Mouse (Mus musculus) erythroblast, embryonic 14.5 days (primary cell): ENCODE measurements around the gene Irx5.

ENCODE experiments used
- GATA1 ChIP-seq: IDR thresholded peaks from 2 replicates; pipeline ENCODE4 v1.6.1; 2012; ENCODE audit warnings: low read length, inconsistent platforms, mixed read lengths
- TAL1 ChIP-seq: IDR thresholded peaks from 3 replicates; pipeline ENCODE4 v1.6.1; 2012; ENCODE audit warnings: low read length, inconsistent platforms, mixed read lengths

GRCm38 (mm10) chr8:92353405-92353804 lies 4.0 kb upstream of the Irx5 start:
- TF ChIP-seq GATA1: no peak
- TF ChIP-seq TAL1: no peak
